Mouse (Mus musculus): ENCODE measurements around the gene Klhl29.

Gene Klhl29

DNA sequence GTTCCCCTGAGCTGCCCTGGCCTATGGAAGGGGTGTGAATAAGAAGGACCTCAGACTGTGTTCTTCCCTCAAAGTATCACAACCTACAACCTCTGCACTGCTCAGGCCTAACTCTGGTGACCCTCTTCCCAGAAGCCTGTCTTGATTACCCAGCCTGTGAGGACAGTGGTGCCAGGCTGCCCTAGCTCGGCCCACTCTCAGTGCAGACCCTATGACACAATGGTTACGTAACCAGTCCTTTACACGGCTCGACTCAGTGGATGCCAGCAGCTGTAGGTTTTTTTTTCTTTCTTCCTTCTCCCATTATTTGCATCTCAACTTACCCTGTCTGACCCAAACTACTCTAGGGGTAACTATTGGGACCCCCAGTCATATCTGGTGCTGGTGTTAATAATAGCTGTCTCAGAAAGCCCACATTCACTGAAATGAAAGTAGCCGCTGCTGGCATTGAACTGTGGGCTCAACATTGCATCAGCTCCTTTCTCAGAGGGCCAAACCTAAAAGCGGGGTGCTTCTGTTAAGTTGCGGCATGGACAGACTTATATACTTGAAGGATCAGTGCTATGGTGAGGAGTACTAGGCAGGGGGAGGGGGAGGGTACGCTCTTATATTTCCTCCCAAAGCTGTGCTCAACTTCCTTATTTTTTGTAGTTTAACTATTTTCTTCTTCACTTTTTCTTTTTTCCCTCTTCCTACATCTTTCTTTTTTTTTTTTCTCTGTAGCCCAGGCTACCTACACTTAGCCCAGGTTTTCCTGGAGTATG lies 152.9 kb downstream of the Klhl29 start:
- DNase-seq (ENCODE audit: low spot score in 2 of 2), result no peak

DNA sequence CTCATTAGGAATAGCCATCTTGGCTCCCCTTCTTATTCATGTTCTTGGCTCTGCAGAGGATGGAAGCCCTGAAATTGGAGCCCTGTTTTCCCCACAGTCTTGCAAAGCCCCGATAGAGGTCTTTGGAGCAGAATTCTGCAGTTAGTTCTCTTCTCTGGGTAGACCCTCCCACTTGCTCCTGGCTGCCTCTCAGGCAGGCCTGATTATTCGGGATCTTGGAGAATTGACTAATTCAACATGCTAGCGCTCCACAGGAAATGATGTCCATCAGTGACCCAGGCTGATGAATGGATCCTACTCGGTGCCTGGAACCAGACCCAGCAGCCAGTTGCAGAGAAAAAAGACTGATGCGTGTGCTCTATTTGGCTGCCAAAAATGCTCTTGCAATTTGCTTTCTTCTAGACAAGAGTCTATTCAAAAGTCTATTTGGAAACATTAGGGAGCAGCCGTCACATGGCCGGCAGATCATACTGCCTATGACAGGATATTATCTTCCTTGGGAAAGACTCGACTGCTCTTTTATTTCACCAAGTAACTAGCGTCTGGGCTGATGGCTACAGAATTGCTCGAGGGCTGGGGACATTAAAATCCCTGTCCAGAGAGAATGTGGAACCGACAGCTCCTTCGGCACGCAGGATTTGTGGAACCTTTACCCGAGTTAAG lies 155.4 kb downstream of the Klhl29 start:
- no peak for DNase-seq (ENCODE audit: low spot score in 2 of 2)

GRCm38 (mm10) chr12:5215836-5216747 lies 159.4 kb downstream of the Klhl29 start:
- DNase-seq (ENCODE audit: low spot score in 2 of 2), result no peak

DNA sequence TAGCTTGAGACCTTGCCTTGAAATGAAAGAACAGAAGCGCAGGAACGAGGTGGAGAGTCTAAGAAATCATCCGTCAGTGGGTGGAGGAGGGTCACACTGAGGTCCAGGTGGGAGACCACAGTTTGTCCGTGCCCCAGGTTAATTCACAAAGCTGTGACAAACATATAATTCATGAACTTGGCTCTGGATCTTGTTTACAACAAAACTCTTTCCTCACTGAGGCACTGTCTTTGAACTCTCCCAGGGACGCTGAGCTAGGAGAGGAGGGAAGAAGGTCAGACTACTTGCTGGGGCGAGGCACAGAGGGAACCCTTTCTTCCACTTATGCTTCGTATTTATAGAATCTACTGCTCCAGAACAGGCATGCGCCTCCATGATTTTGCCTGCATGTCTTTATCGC lies 161.2 kb downstream of the Klhl29 start:
- no peak for DNase-seq (ENCODE audit: low spot score in 2 of 2)

- DNase-seq (ENCODE audit: low spot score in 2 of 2), result peak in 1 of 2 experiments; percentile 19
These were observed 162.0 kb downstream of the Klhl29 start for GRCm38 (mm10) chr12:5213339-5214104.

DNA sequence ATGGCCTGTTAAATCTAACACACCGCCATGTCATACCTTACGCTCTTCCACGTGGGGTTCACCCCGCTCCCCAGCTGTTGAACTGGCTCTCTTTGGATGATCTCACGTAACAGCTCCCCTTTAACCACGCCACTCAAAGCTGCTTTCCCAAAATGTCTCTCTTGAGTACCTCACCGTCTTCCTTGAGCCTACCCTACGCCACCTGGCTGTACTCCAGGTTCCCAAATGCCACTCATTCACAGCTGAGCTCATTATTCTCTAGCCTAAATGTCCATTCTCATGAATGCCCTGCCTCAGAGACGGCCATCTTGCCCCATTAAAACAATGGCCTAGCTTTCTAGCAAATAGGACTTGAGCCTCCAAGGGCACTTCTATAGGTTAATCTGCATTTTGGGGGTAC lies 163.6 kb downstream of the Klhl29 start:
- DNase-seq (ENCODE audit: low spot score in 2 of 2), result no peak

- DNase-seq (ENCODE audit: low spot score in 2 of 2), result no peak
These were observed 164.7 kb downstream of the Klhl29 start for GRCm38 (mm10) chr12:5210786-5211185.

- DNase-seq (ENCODE audit: low spot score in 2 of 2), result no peak
These were observed 167.3 kb downstream of the Klhl29 start for GRCm38 (mm10) chr12:5207941-5208905.

GRCm38 (mm10) chr12:5207172-5207571 lies 168.3 kb downstream of the Klhl29 start:
- DNase-seq (ENCODE audit: low spot score in 2 of 2), result no peak

GRCm38 (mm10) chr12:5204071-5204840 lies 171.2 kb downstream of the Klhl29 start:
- no peak for DNase-seq (ENCODE audit: low spot score in 2 of 2)

DNA sequence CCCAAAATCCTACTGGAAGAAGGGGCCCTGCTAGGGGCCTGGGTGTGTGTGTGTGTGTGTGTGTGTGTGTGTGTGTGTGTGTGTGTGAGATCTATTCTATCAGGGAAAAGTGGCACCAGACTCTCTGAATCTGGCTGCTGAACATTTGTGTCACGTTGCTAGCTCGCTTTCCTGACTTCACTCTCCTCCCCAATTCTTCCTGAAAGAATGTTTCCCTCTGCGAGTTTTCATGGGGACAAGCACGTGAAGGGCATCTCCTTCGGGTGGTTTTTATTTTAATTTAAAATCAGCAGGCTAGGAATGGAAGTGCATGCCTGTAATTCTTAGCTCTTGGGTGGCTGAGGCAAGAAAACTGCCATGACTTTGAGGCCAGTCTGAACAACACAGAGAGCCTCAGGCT lies 172.1 kb downstream of the Klhl29 start:
- no peak for DNase-seq (ENCODE audit: low spot score in 2 of 2)

GRCm38 (mm10) chr12:5198254-5198653 lies 177.2 kb downstream of the Klhl29 start:
- DNase-seq (ENCODE audit: low spot score in 2 of 2), result no peak

- no peak for DNase-seq (ENCODE audit: low spot score in 2 of 2)
These were observed 181.3 kb downstream of the Klhl29 start for GRCm38 (mm10) chr12:5194176-5194575.

- DNase-seq (ENCODE audit: low spot score in 2 of 2), result no peak
These were observed 183.1 kb downstream of the Klhl29 start for GRCm38 (mm10) chr12:5192380-5192718.

GRCm38 (mm10) chr12:5191628-5192379 lies 183.7 kb downstream of the Klhl29 start:
- DNase-seq (ENCODE audit: low spot score in 2 of 2), result peak in 1 of 2 experiments; percentile 46

DNA sequence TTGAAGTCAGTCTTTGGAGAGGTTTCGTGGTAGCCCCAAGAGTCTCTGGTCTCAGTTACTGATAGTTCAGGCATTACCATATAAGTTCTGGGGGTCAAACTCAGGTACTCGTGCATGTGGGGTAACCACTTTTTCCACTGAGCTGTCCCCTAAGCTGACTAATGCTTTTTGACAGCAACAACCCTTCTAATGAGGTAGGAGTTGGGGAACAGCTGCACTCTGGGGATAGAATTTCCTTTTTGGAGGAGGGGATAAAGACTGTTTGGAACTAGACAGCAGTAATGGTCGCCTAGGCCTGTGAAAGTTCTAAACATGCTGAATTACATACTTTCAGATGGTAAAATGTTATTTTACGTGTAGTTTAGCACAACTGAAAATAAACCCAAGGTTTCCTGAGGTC lies 184.3 kb downstream of the Klhl29 start:
- DNase-seq (ENCODE audit: low spot score in 2 of 2), result no peak

DNA sequence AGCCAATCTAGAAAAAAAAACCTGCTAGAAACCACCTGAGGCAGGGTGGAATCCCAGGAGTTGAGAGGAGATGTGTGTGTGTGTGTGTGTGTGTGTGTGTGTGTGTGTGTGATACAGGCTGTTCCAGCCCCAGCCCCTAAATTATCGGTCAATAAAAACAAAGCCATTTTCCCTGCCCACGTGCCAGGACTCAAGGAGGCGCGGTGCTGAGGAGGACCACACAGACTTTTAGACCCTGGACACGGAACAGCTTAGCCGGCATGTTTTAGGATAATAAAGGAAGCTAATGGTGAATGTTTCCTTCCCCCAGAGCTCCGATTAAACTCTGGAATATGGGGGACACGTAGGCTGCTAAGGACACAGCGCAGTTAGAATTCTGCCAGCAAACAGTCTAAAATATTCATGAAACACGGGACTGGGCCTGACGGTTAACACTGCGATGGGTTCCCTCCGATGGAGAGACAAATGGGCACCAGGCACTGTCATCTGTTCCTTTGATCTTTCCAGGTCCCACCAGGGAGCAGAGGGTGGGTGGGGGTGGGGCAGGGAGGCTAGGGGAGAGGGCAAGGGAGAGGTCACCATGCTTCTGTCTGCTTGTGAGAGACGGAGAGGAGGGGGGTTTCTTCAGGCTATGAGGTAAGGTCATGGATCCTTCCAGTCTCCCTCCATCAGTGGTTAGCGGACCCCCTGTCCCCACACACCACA lies 185.9 kb downstream of the Klhl29 start:
- no peak for DNase-seq (ENCODE audit: low spot score in 2 of 2)

DNA sequence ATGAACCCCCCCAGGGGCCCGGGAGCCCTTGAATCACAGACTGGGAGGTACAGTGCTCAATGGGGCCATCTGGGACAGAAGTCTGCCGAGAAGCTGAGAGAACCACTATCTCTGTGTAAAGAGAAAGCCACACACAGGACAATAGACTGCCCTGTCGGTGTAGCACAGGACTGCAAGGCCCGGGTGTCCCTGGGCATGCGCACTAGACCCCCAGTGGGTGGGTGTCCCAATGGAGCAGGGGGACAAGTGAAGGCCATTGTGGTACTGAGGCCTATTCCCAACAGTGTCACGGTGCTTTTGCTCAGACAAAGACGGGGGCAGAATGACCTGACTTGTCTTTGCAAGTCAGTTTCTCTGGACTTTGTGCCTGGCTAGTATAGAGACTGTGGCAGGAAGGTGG lies 186.6 kb downstream of the Klhl29 start:
- DNase-seq (ENCODE audit: low spot score in 2 of 2), result no peak

All from spleen, postnatal 10 days (tissue).